Mouse (Mus musculus) ES-Bruce4 (cell line): Measurements from ENCODE around the gene Cntn5.

ENCODE experiments used
- CTCF ChIP-seq: IDR thresholded peaks from one replicate; pipeline ENCODE4 v1.8.1; 2011; ENCODE audit warnings: low read depth, low read length
- POLR2A ChIP-seq: IDR thresholded peaks from one replicate; pipeline ENCODE4 v1.8.1; 2011; ENCODE audit warnings: low read length; ENCODE audit not compliant: insufficient read depth

DNA sequence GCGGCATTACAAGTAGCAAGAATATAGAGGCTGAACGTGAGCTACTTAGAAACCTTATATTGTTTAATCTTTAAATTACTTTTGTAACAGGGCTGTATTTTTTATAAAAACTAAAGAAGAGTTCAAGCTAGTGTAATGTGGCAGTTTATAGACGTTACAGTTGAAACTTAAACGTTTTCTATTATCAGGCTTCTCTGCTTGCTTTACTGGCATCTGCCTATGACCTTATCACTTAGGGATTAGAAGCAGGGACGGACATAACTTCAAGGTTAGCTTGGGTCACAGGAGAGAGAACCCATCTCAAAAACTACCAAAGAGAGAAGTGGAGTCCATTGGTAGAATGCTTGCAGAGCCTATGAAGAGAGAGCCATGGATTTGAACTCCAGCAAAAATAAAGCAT is 372.3 kb downstream of the Cntn5 start:
- TF ChIP-seq CTCF (no peak), POLR2A (no peak)
